Mouse (Mus musculus) brown adipose tissue, adult 24 weeks (tissue): ENCODE data around the gene Amd1. TPM values are rescaled to one million over a fixed set of nuclear protein-coding genes. Genes with fewer than 3 reads are reported as not detected.

ENCODE experiments used
- H3K27ac ChIP-seq: fragments of 200-500 bp; replicated peaks from 2 replicates; pipeline ENCODE4 v1.5.1; 2012; ENCODE audit warnings: low read depth, mild to moderate bottlenecking, low read length
- H3K4me1 ChIP-seq: fragments of 200-500 bp; 2 replicates; pipeline ENCODE4 v1.6.1; 2012; ENCODE audit warnings: low read length, mixed read lengths; ENCODE audit not compliant: control insufficient read depth, insufficient read depth, insufficient read length
- H3K4me3 ChIP-seq: fragments of 200-500 bp; 2 replicates; pipeline ENCODE4 v1.5.1; 2012; ENCODE audit warnings: low read depth, mild to moderate bottlenecking, low read length, moderate library complexity; ENCODE audit not compliant: insufficient read depth
- polyA plus RNA-seq: library from polyadenylated mRNA; stranded (reverse); fragments of >200 nt; gene quantifications from 2 replicates; pipeline ENCODE4 v1.2.4, GENCODE M21; 2012; ENCODE audit not compliant: missing spikeins, insufficient read depth, insufficient read length

Gene Amd1
- polyA plus RNA-seq, 1 experiment = 25.7 TPM

DNA sequence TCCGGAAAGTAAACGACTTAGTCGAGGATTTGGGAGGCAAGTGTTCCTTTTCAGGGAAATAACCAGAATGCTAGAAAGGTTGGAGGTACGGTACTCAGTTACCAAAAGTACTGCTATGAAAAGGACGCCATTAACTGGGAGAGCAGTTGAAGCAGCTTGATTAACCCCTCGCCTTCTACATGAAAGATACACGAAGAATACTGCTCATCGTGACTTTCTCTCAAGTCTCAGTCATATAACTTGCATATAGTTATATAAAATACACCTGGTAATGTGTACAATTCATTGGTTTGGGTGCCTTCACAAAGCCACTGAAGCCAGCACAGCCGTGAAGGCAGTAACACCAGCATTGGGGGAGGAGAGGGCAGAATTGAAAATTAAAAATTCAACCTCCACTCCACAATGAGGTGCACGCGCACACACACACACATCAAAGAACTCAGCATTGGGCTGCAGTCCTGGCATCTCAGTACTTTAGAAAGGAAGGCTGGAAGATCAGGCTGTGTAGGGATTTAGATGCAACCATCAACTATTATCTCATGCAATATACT is 54.7 kb downstream of the Amd1 start:
- H3K27ac ChIP-seq = peak overlapping the region; percentile 36
- H3K4me1 ChIP-seq = no peaks in the 10 kb centered on the region
- H3K4me3 ChIP-seq = peak overlapping the region; percentile 68

DNA sequence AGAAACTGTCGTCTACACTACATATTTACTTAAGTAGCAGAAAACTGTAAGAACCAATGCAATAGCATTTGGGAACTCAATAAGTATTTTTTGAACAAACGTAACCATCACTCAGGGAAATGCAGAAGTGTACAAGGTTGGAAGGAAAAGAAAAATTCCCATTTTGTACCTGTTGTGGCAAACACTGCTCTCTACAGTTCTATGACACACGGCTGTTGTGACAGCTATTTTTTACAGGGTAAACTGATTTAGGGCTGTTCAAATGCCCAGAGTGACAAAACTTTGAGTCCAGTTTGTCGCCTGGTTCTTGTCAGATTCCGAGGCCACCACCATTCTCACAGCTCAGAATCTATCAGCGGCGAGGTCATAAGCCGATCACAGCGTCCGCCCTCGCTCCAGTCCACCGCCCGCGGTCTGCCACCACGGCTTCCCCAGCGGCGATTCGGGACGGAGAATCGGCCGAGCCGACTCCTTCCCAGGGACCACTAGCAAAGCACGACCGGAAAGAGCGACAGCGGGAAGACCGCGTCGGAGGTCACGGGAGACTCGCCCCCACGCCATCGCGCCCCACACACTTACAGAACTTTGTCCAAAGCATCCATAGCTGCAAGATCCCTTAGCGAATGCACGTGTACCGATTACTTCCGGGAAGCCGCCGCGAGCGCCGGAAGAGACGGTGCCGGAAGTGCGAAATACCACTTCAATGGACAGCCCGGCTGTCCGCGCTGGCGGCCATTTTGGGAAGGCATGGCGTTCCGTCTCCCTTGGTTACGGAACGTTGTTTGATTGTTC is 55.4 kb downstream of the Amd1 start, which contains the start of gene Rpf2:
Rpf2 (minus strand) TSS at position 663 of the 792 bp plus-strand sequence.
- H3K4me3 ChIP-seq = peak within 1 kb of the TSS; percentile 68
- H3K27ac ChIP-seq = peak within 1 kb of the TSS; percentile 36
- no peaks in the 10 kb centered on the region for H3K4me1 ChIP-seq

DNA sequence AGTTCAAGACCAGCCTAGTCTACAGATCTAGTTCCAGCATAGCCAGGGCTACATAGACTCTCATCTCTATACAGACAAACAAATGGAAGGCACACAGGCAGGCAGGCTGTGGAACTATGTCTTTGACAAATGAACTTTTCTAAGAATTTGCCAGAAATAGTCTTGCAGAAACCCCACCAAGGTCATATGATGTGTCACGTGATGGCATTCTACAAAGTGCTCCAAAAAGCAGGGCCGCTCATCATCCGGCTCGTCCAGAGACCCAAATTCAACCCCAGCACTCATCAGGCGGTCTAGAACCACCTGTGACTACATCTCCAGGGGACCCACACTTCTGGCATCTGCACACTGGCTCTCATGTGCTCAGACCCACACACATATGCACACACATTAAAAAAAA is 64.2 kb downstream of the Amd1 start:
- Histone ChIP-seq H3K4me3 (no peak overlapping the region), H3K4me1 (no peaks in the 10 kb centered on the region), H3K27ac (no peak overlapping the region)

Other genes starting within 250 kb of the Amd1 start
- 15.4 and 16.1 TPM in 2 replicates for gene Slc16a10, start 159.9 kb downstream of the Amd1 start, polyA plus RNA-seq
- gene Rpf2, start 55.1 kb downstream of the Amd1 start, polyA plus RNA-seq = 29.1 and 31.1 TPM in 2 replicates
- gene Gtf3c6, start 44.1 kb downstream of the Amd1 start, polyA plus RNA-seq = 57.3 and 70.6 TPM in 2 replicates
- 4.3 and 6.8 TPM in 2 replicates for gene Cdk19, start 37.4 kb upstream of the Amd1 start, polyA plus RNA-seq